Mouse (Mus musculus) cerebellum, adult 9-10 months (tissue): ENCODE data around the gene Wnt10a.

ENCODE experiments used
- DNase-seq: peaks from one replicate; pipeline ENCODE4 v3.0.0; 2022

Wnt10a gene

DNA sequence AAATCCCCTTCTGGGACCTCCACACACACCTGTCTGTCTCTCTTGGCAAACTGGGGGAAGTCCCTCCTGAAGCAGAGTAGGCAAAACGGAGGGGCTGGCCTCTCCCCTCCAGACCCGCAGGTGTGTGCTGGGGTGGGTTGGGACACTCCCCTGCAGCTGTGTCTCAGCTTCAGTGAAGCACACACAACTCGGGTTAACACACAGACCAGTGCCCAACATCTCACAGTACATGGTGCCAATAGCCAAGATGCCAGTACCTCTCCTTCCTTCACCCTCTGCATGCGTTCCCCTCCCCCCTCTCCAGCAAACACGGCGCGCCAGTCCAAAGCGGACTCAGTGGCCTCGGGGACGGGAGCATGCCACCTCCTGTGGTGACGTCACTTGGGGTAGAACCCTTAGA is at the start of gene Wnt10a:
TSS of gene Wnt10a (plus strand) at position 268 of the 400 bp plus-strand sequence.
- no peak for DNase-seq

DNA sequence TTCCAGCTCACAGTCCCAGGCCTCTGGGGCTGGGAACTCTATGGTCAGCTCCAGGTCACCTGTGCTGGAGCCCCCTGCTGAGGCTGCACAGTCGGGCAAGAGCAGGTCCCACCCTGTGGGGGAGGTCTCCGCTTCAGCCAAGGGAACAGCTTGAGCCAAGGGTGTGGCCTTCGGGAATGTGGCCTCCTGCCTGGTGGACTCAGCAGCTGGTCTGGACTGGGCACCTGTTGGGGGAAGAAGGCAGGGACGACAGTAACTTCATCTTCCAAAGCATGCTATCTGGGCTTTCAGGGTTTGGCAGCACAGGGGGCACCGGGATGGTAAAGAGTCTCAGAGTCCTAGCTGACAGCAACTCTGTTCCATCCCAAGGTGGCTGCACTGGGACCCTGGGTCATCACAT is 44.0 kb upstream of the Wnt10a start:
- no peak for DNase-seq

DNA sequence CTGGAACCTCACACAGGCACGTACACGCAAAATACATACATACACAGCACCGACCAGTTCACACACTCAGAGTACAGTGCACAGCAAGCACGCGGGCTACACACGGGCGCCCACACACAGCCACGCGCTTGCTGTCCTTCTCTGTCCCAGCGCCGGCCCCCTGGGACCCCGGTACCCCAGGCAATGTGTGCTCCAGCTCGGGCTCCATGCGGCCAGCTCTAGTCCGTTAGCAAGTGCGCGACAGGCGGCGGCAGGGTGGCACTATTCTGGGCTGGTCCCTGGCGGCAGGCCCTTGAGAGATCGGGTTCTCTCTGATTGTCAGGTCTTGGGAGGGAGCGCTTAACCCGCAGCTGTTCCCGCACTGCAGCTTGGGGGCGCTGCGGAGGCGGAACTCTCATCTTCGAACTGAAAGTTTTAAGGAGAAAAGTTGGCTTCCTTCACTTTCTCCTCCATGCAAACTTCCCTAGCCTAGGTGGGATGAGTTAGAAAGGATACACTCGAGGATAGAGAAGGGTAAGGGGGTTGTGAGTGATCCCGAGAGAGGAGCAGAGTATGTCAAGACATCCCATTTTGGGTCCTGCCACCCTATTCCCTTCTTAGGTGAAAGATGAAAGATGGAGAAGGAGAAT is 42.6 kb upstream of the Wnt10a start, which contains the start of gene Prkag3:
TSS of gene Prkag3 (minus strand) at position 579 of the 629 bp plus-strand sequence.
- no peak for DNase-seq

DNA sequence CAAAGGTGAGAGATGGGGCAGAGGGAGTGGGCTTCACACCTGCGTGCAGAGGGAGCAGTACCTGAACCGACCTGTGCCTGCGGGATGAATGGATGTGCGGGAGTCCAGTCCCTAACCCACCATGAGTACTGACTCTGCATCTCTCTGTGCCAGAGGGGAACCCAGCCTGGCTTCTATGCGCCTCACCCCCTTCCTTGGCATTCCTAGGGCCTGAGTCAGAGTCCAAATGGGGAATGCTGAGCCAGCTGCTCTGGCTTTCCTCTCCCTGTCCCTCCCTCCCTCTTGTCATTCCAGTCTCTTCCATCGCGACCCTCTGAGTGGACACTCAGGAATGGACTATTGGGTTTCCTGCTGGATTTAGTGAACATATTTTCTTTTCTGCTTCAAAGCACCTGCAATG is 42.0 kb upstream of the Wnt10a start:
- DNase-seq, result no peak

DNA sequence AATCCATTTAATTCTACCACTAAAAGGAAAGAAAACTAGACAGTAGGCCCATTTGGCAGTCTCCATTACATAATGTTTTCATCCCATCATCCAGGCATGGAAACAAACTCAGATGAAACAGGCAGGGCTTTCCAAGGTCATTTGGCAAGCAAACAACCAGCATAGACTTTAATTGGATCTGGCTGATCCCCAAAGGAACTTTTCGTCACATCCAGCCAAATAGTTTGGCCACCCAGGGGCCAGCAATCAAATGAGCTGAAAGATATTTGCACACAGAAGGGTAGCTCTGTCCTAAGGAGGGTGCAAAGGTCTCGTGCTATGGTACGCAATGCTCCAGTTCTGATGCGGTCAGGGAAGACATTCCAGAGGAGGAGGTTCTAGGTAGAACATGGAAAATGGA is 40.6 kb upstream of the Wnt10a start:
- no peak for DNase-seq

DNA sequence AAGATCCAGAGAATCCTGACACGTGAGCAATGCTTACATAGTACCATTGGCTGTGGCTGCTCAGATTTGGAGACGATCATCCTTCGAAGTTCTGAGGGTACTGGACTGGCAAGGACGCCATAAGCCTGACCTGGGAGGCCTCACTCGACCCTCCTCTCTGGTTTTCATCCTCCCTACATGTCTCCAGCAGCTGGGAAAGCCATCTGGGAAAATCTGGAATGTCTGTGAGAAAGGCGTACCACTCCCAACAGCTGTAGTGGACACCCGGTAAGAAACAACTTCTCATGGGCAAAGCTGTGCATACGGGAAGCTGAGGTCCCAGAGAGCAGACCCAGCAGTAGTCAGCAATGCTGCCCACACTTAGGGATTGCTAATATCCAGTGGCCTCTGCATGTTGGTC is 39.2 kb upstream of the Wnt10a start:
- DNase-seq, result no peak

DNA sequence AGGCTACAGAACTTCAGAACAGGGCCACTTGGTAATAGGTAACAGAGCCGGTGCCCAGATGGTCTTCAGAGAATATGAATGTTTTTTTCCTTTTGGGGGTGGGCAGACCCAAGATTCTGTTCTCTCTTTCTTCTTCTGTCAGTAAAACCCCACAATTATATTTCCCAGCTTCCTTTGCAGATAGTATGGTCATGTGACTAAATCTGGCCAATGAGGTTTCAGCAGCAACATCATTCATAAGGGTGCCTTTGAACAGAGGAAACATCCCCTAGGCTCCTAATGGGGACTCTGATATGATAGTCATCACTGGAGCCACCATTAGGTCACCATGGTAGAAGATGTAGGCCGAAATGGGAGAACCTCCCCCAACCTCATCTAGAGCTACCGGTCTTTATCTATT is 38.5 kb upstream of the Wnt10a start:
- no peak for DNase-seq

DNA sequence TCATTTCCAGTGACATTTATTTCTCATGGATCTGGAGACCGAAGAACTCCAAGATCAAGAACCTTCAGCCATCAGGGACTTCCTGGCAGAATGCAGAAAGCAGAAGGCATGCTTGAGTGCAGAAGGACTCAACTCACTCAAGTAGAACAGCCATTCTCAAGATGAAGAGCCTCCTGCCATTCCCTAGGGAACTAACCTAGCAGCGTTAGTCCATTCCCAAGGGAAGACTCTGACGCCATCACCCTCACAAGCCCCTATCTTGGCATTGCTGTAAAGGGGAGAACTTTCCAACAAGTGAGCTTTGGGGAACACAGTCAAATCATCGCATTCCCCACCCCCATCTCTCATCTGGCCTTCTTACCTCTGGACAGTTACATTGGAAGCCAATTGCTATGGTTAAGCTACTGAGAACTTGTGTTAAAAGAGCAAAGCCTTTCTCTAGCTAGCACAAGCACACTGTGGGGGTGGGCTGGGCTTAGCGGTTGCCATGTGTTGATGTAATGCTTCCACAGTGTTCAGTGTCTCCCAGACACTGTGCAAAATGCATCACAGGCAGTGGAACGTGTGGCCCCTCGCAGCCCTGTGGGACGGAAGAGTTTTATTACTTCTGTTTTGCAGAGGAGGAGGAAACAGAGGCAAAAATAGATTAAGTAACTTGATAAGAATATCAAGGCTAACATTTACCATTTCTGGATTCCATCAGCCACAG is 37.9 kb upstream of the Wnt10a start:
- DNase-seq, result no peak

DNA sequence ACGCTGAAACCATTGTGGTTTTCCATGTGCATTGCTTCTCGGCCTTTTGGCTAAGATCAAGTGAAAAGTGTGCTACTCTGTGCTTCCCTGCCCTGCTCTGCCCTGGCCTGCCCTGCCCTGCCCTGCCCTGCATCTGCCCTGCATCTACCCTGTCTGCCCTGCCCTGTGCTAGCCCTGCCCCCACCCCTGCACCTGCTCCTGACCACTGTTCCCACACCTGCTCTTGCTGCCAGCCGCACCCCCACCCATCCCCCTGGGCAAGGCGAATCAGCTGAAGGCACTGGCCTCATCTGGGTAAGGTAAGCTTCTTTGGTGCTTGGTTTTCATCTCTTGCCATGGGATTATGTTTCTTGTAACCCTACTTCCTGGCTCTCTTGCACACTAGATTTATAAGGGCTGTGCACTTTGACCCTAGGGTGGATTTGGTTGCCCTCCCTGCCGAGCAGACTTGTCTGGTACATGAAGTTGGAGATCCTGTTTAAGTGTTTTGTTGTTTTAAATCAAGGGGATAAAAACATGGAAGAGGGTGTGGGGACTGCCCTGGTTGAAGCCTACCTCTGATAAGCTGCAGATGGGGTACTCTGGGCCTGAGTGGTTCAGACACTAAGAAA is 37.0 kb upstream of the Wnt10a start:
- DNase-seq, result no peak

DNA sequence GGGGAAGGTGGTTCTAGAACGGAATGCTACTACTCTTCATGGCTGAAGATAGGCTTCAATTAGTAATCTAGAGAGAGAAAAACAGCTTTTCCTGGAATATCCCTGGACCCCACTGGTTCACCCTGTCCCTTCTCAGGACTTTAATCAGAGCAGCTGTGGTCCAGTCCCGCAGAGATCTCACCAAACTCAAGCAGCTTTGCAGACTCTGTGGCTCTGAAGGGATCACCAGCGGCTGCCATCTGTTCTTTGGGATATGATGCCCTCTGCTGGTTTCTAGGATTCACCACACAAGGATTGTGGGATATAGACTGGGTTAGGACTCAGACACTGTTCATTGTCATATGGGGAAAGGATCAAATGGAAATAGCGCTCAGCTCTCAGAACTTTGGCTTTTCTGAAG is 31.5 kb upstream of the Wnt10a start:
- peak; percentile 33 for DNase-seq

DNA sequence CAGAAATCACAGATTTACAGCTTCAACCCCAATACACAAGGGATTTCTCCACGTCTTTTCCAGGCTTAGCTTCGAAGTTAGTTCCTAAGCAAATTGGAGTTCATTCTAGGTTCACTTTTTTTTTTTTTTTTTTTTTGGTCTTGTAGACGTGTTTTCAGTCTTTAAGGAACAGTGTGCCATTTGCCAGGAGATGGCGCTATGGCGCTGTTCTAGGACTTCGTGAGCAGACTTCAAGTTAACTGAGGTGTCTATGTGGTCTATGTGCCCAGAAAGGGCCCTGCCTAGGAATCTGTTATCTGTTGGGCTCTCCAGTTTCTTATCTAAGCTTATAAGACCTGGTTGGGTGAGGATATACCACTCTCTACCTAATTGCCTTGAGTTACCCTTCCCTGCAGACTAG is 28.2 kb upstream of the Wnt10a start:
- peak; percentile 32 for DNase-seq

DNA sequence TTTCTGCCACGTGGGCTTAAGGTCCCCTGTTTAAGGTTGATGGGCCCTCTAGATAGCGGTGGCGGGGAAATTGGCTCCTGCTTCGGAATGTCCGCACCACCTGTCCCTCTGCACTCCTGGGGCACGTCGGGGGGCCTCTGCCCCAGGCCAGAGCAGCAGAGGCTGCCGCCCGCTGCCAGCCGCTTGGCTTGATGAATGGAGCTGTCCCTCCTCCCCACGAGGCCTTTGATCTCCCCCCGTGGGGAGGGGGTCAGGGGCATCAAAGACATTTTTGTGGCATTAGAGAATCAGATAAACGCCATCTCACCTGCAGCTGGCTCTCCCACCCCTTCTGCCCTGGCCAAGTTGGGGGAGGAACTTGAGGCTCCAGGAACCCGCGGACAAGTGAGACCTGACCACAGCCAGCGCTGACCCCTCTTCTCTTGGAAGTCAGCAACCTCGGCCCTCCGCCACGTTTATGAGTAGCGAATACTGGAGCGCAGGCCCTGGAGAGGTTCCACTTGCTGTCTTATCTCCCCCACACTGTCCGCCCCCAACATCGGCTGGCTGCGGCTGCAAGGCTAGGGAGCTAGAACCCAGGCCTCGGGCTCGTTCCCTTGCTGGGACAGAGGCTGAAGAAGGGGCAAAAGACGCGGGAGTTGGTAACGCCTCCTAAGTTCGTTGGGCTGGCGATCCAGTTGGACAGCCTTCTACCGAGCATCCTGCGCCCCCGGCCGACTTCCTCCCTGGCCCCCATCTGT is 20.4 kb upstream of the Wnt10a start:
- no peak for DNase-seq

DNA sequence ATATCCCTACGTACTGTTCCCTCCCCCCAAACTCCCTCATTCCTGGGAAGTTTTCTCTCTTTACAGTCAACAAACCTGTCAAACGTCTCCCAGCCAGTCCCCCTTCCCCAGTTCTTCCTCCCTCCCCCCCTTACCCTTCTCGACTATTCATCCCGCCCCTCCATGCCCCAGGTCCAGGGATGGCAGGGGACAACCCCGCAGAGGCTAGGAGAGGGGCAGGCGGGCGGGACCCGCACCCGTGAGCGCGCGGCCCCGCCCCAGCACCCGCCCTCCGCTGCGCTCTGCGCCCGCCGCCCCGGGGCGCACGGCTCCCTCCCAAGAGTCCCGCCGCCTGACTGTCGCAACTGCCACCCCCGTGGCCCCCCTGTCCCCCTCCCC is 19.9 kb upstream of the Wnt10a start:
- no peak for DNase-seq

DNA sequence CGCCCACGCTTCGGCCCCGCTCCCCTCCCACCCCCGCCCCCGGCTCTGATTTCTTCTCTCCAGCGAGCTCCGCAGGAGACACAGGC is 19.6 kb upstream of the Wnt10a start, which contains the start of gene Wnt6:
TSS of gene Wnt6 (plus strand) at position 48 of the 86 bp plus-strand sequence.
- DNase-seq, result no peak

DNA sequence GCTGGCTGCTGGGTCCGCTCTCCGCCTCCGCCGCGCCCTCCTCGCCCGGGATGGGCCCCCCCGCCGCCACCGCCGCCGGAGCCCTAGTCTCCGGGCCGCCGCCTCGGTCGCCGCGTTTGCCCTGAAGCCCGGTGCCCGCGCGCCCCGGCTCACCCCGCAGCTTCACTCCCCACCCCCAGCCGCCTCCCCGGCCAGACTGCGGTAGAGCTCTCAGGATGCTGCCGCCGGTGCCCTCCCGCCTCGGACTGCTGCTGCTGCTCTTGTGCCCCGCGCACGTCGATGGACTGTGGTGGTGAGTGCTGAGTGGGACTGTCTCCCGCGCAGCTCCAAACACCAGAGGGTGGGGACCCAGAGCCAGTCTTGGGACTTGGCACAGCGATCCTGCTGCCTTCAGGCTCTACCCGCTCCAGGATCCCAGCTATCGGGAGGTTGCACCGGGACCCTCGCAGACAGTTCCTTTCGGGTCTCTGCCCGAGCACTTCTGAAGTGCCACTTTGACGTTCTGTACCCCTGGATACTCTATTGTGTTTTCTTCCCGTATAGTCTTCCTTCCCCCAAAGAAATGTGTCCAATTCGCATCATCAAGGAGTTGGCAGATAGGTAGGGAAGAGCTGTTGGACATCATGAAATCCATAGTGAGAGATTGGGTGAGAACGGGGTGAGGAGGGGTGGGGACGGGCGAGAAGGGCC is 19.2 kb upstream of the Wnt10a start:
- no peak for DNase-seq

DNA sequence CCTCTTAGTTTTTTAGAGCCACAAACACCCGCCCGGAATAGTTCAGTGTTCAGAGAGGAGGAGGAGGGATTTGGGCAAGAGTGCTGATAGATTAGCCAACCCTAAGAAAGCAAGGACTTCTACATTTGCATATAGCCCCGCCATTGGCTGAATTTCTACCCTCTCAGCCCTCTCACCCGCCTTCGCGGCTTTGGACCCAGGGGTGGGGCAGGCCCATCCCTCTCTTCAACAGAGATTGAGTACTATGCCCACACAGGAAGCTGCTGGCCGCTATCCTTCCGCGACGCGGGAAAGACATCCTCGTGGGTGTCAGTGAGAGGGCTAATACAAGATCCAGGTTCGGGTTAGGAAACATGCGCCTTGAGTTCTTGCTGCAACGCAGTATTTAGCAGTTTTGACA is 18.2 kb upstream of the Wnt10a start:
- peak; percentile 45 for DNase-seq

DNA sequence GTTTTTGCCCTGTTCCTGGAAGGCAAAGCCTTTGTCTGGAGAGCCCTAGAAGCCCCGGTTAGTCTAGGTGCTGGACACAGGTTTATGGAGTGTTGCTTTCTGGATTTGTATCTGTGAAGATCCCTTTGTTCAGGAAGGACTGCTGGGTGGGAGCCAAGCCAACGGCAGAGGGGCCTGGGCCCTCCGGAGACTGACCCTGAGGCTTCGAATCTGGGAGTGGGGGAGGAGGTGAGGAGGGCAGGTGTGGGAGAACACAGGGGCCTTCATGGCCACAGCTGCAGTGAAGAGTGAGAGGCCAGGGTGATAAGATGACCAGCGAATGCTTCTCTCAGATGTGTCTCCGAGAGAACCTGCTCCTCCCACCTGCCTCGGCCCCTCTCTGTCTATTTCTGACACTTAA is 17.3 kb upstream of the Wnt10a start:
- no peak for DNase-seq

DNA sequence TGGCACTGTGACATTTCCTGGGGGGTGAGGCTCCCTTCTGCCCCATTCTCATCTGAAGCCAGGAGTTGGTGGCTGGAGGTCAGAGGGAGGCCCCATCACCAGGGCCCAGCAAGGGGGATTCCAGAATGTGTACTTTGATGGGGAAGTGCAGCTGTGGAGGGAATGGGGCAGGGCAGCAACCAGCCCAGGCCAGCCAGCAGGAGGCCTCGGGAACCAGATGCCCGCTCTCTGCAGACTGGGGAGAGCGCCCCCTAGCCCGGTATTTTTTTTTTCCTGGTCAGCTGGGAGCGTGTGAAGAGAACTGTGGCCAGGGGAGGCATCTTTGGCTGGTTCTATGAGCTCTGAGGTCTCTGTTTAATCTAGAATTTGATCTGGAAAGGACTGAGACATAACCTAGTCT is 15.5 kb upstream of the Wnt10a start:
- no peak for DNase-seq

DNA sequence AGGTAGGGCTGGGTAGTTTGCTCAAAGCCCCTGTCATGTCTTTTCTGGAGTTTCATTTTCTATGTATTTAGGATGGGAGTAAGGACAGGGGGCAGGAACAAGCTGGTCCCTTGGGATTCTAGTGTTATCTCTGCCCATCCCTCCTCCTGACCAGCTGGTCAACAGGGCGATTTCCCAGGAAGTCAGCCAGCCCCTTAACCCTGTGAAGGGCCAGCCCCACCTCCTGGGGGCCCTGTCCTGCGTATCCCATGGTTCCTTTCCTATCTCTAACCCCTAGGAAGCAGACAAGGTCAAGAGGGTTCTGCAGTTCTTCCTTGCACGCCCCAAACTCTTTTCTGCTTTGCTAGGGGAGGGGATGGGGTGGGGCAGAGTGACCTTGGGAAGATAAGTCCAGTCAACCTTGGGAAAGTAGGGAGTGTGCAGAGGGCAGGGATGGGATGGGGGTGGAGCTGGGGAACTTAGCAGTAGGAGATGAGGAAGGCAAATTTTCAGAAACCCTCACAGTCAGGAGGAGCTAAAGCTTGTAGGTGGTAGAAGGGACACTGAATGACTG is 12.3 kb upstream of the Wnt10a start:
- no peak for DNase-seq

DNA sequence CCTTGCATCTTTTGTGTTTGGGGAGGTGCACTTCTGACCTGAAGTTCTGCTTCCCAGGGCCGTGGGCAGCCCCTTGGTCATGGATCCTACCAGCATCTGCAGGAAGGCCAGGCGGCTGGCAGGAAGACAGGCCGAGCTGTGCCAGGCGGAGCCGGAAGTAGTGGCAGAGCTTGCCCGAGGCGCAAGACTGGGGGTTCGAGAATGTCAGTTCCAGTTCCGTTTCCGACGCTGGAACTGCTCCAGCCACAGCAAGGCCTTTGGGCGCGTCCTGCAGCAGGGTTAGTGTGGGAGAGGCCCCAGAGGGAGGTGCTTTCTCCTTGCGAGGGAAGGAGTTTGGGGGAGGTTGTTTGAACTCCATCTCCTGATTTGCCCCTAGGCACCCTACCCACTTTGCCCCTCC is 9.3 kb upstream of the Wnt10a start:
- DNase-seq, result no peak

DNA sequence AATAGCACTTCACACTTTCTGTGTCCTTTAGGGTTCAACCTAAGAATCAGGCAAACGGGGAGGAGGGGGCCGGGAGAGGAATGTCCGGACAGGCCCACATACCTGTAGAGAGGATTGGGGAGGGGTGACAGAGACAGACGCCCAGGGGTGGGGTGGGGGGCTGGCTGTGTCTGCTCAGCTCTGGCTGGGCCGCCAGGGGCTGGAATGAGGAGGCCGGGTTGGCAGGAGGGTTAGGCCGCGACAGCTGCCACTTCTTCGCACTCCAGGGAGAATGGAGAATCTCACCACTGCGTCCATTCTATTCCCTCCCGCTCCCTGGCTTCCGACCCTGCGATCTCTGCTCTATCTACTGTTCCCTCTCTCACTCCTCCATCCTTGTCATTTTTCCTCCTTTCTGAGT is 7.8 kb upstream of the Wnt10a start:
- DNase-seq, result no peak

DNA sequence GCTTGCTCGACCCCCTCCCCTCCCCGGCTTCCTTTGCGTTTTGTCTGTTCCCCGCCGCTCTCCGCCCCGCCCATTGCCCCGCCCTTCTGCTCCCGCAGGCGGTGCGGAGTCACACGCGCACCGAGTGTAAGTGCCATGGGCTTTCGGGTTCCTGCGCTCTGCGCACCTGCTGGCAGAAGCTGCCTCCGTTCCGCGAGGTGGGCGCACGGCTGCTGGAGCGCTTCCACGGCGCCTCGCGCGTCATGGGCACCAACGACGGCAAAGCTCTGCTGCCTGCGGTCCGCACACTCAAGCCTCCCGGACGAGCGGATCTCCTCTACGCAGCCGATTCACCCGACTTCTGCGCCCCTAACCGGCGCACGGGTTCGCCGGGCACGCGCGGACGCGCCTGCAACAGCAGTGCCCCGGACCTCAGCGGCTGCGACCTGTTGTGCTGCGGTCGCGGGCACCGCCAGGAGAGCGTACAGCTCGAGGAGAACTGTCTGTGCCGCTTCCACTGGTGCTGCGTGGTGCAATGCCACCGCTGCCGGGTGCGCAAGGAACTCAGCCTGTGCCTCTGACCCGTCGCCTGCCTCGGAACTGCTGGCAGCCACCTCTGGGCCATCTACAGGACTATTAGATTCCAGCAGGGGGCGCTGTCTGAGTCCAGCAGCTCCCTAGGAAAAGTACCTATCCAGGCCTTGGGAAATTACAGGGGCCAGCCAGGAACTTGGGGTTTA is 7.1 kb upstream of the Wnt10a start:
- no peak for DNase-seq

DNA sequence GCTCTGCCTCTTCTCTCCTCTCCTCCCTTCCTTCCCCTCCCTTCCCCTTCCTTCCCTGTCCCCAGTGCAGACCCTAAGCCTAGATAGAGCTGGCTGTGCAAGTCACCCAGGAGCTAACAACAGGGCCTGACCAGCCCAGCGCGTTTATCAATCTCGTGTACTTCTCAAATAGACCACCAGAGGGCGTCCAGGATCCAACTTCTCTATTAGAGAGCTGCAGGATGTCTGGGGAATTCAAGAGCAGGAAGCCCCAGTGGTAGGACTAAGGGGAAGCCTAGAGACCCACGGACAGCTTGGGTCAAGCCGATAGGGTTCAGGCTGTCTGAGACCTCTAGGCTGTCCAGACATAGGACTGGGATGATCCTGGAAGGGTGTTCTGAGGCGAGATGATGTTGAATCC is 3.5 kb upstream of the Wnt10a start:
- peak; percentile 86 for DNase-seq
